Mouse (Mus musculus): Measurements from ENCODE around the gene Pitpnm2. TPM values are rescaled to one million over a fixed set of nuclear protein-coding genes. Genes with fewer than 3 reads are reported as not detected.

Pitpnm2 gene
- polyA plus RNA-seq, 1 experiment from 2014 or later: 6.0 TPM

DNA sequence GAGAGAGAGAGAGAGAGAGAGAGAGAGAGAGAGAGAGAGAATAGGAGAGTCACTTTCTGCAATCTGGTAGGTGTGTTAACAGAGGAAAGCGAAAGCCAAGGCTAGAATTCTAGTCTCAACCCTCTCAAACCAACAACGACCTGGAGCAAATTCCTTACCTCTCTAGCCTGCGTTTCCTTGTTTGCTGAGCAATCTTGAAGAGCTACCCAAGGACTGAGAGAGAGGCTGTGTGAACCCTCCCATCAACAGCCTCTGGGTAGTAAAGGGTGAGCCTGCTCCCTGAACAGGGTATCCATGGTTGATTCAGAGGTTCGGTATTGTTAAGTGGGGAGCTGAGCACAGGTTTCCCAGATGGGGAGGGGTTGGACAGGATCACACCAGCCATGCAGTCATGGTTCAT, 96.8 kb downstream of the Pitpnm2 start:
- no peak for ATAC-seq (ENCODE audit: low FRiP score)
- no peak for DNase-seq (ENCODE audit: low spot score)
- 90% methylated on average over 4 of the region's 4 CpGs for WGBS
- no peaks in the 10 kb centered on the region for H3K9me3 ChIP-seq (ENCODE audit: control insufficient read depth, low read length)
- H3K27me3 ChIP-seq (ENCODE audit: control insufficient read depth, insufficient read depth, low read length): no peaks in the 10 kb centered on the region
- H3K36me3 ChIP-seq (ENCODE audit: control insufficient read depth, insufficient read depth, low read length): no peaks in the 10 kb centered on the region
- no peak overlapping the region for H3K4me2 ChIP-seq (replicated peaks; ENCODE audit: low read depth, low read length)
- H3K9ac ChIP-seq (ENCODE audit: low read depth, low read length): no peak overlapping the region
- no peaks in the 10 kb centered on the region for H3K4me1 ChIP-seq (replicated peaks; ENCODE audit: control insufficient read depth, insufficient read depth, low read length)
- no peak overlapping the region for H3K4me3 ChIP-seq (ENCODE audit: low read depth, low read length)
- no peak overlapping the region for H3K27ac ChIP-seq (ENCODE audit: low read depth, low read length)

DNA sequence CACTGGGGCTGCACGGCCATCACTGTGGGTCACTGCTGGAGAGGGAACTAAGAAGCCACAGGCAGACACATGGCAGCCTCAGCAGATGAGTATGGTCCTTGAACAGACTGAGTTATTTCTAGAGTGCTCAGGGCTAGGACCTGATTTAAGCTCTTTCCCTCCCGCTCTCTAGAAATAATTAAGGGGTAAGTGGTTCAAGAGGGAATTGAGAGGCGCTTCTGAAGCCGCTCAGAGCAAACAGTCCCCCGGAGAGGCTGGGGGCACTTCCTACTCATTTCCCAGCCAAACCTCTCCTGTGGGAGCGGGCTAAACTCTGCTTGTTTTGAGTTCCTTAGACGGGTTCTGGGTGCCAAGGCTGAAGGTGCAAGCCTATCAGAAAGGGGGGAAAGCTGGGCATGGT, 98.7 kb downstream of the Pitpnm2 start:
- Histone ChIP-seq H3K4me1 (replicated peaks; ENCODE audit: control insufficient read depth, insufficient read depth, low read length) (no peaks in the 10 kb centered on the region), H3K4me3 (ENCODE audit: low read depth, low read length) (no peak overlapping the region), H3K4me2 (replicated peaks; ENCODE audit: low read depth, low read length) (no peak overlapping the region), H3K27me3 (ENCODE audit: control insufficient read depth, insufficient read depth, low read length) (no peaks in the 10 kb centered on the region), H3K27ac (ENCODE audit: low read depth, low read length) (no peak overlapping the region), H3K9me3 (ENCODE audit: control insufficient read depth, low read length) (no peaks in the 10 kb centered on the region), H3K9ac (ENCODE audit: low read depth, low read length) (no peak overlapping the region), H3K36me3 (ENCODE audit: control insufficient read depth, insufficient read depth, low read length) (no peaks in the 10 kb centered on the region)
- ATAC-seq (ENCODE audit: low FRiP score) (no peak), DNase-seq (ENCODE audit: low spot score) (no peak)
- 90% methylated on average over 7 of the region's 7 CpGs for WGBS

DNA sequence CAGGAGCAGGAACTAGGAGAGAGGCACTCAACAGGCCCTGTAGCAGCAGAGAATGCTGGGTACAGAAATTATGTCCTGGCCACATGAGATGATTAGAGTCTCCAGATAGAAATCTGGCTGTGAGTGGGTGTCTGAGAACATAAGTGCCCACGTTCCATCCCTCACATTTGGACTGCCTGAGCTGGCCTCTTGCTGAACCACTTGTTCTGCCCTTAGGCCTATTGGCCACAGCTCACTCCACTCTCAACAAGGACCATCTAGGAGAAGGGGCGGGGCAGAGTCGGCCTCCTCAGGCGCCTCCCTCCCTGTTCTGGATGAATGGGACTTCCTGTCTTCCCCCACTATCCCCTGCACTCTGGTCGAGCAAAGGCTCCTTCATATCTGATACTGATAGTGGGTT, 100.5 kb downstream of the Pitpnm2 start:
- DNase-seq (ENCODE audit: low spot score) (no peak), ATAC-seq (ENCODE audit: low FRiP score) (no peak)
- no peaks in the 10 kb centered on the region for H3K36me3 ChIP-seq (ENCODE audit: control insufficient read depth, insufficient read depth, low read length)
- H3K27ac ChIP-seq (ENCODE audit: low read depth, low read length): no peak overlapping the region
- H3K4me1 ChIP-seq (replicated peaks; ENCODE audit: control insufficient read depth, insufficient read depth, low read length): no peaks in the 10 kb centered on the region
- WGBS: 73% methylated on average over 5 of the region's 5 CpGs
- no peak overlapping the region for H3K4me2 ChIP-seq (replicated peaks; ENCODE audit: low read depth, low read length)
- no peak overlapping the region for H3K9ac ChIP-seq (ENCODE audit: low read depth, low read length)
- H3K27me3 ChIP-seq (ENCODE audit: control insufficient read depth, insufficient read depth, low read length): no peaks in the 10 kb centered on the region
- no peak overlapping the region for H3K4me3 ChIP-seq (ENCODE audit: low read depth, low read length)
- H3K9me3 ChIP-seq (ENCODE audit: control insufficient read depth, low read length): no peaks in the 10 kb centered on the region

DNA sequence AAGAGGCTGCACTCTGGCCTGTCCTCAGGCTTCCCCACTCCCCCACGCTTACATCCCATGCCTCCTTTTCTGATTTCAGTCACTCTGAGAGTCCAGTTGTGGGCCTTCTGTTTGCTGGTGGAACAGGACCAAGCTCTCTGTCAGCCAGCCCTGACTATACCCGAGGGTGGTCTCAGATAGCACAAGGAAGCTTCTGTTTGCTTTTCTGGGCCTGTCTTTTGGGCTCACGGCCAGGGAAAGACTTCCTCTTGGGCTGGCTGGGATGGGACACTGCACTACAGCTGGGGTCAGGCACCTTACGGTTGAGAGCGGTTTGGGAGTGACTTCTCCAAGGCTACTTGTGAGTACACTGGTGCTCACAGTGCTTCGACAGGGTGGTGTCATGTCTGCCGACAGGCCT, 111.5 kb downstream of the Pitpnm2 start:
- H3K27ac ChIP-seq (ENCODE audit: low read depth, low read length): no peak overlapping the region
- DNase-seq (ENCODE audit: low spot score) (no peak), ATAC-seq (ENCODE audit: low FRiP score) (no peak)
- H3K4me1 ChIP-seq (replicated peaks; ENCODE audit: control insufficient read depth, insufficient read depth, low read length): no peaks in the 10 kb centered on the region
- H3K36me3 ChIP-seq (ENCODE audit: control insufficient read depth, insufficient read depth, low read length): no peaks in the 10 kb centered on the region
- WGBS: 75% methylated on average over 7 of the region's 7 CpGs
- H3K4me3 ChIP-seq (ENCODE audit: low read depth, low read length): no peak overlapping the region
- H3K4me2 ChIP-seq (replicated peaks; ENCODE audit: low read depth, low read length): no peak overlapping the region
- H3K9me3 ChIP-seq (ENCODE audit: control insufficient read depth, low read length): no peaks in the 10 kb centered on the region
- no peaks in the 10 kb centered on the region for H3K27me3 ChIP-seq (ENCODE audit: control insufficient read depth, insufficient read depth, low read length)
- no peak overlapping the region for H3K9ac ChIP-seq (ENCODE audit: low read depth, low read length)

DNA sequence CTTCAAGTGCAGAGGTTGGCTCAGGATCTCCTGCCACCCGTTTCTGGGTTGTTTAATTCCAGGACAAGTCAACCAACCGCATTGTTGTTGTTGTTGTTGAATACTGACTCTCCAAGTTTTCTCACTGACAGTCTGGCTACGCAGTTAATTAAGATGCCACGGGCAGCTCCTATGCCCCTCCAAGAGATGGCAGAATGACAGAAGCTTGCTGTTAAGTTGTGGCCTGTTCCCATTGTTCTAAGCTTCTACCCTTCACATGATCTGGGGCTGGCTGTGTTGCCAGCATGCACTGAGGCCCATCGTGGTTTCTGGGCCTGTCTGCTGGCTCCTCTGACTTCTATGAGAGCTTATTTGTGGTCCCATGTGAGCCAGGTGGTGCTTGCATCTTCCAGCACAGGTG, 115.3 kb downstream of the Pitpnm2 start:
- WGBS: 89% methylated on average over 5 of the region's 5 CpGs
- no peaks in the 10 kb centered on the region for H3K36me3 ChIP-seq (ENCODE audit: control insufficient read depth, insufficient read depth, low read length)
- no peak for ATAC-seq (ENCODE audit: low FRiP score)

DNA sequence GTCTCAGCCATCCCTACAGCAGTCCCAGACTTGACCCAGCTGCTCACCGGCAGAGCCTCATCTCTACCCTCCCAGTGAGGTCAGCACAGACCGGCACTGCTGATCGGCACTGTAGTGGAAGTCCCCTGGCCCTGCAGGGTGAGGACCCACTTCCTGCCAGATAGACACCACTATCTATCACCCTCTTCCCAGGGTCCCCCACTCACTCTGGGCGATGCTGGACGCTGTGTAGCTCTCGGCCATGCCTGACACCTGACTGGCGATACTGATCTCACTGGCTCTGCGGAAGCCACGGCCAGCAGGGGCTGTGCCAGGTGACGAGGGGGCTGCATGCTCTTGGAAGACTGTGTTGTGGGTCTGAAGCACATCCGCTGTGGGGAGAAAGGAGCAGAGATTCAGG, 124.5 kb downstream of the Pitpnm2 start:
- Histone ChIP-seq H3K9ac (ENCODE audit: low read depth, low read length) (no peak overlapping the region), H3K36me3 (ENCODE audit: control insufficient read depth, insufficient read depth, low read length) (no peaks in the 10 kb centered on the region; the same call in 1 of the 2 replicates), H3K27ac (ENCODE audit: low read depth, low read length) (no peak overlapping the region), H3K27me3 (ENCODE audit: control insufficient read depth, insufficient read depth, low read length) (no peaks in the 10 kb centered on the region), H3K4me3 (ENCODE audit: low read depth, low read length) (no peak overlapping the region), H3K4me1 (replicated peaks; ENCODE audit: control insufficient read depth, insufficient read depth, low read length) (no peaks in the 10 kb centered on the region), H3K9me3 (ENCODE audit: control insufficient read depth, low read length) (no peaks in the 10 kb centered on the region), H3K4me2 (replicated peaks; ENCODE audit: low read depth, low read length) (no peak overlapping the region)
- no peak for DNase-seq (ENCODE audit: low spot score)
- 90% methylated on average over 11 of the region's 11 CpGs for WGBS
- ATAC-seq (ENCODE audit: low FRiP score): no peak

More for the DNA sequence above, 115.3 kb downstream of the Pitpnm2 start:
- DNase-seq (ENCODE audit: low spot score): no peak
- Histone ChIP-seq H3K4me2 (replicated peaks; ENCODE audit: low read depth, low read length) (no peak overlapping the region), H3K4me3 (ENCODE audit: low read depth, low read length) (no peak overlapping the region), H3K4me1 (replicated peaks; ENCODE audit: control insufficient read depth, insufficient read depth, low read length) (no peaks in the 10 kb centered on the region), H3K9ac (ENCODE audit: low read depth, low read length) (no peak overlapping the region), H3K27ac (ENCODE audit: low read depth, low read length) (no peak overlapping the region), H3K9me3 (ENCODE audit: control insufficient read depth, low read length) (no peaks in the 10 kb centered on the region), H3K27me3 (ENCODE audit: control insufficient read depth, insufficient read depth, low read length) (no peaks in the 10 kb centered on the region)

DNA sequence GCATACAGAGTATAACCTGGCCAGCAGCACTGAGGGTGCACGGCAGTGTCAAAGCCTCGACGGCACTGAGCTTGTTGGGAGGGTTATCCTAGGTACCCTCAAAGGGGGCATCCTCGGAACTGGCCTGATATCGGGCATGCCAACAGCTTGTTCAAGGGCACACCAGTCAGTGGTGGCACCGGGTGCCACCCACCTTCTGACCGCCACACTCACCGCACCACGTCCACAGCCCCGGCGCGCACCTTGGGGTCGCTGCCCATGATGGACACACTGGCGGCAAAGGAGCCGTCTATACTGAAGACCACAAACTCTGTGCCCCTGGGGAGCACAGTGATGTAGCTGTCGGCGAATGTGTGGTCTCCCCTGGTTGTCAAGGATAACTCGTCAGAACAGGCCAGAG, 127.2 kb downstream of the Pitpnm2 start:
- Histone ChIP-seq H3K36me3 (ENCODE audit: control insufficient read depth, insufficient read depth, low read length) (peaks cover 7% of the 10 kb centered on the region), H3K9ac (ENCODE audit: low read depth, low read length) (no peak overlapping the region), H3K27ac (ENCODE audit: low read depth, low read length) (no peak overlapping the region), H3K4me3 (ENCODE audit: low read depth, low read length) (no peak overlapping the region), H3K4me2 (replicated peaks; ENCODE audit: low read depth, low read length) (no peak overlapping the region), H3K9me3 (ENCODE audit: control insufficient read depth, low read length) (no peaks in the 10 kb centered on the region), H3K4me1 (replicated peaks; ENCODE audit: control insufficient read depth, insufficient read depth, low read length) (no peaks in the 10 kb centered on the region), H3K27me3 (ENCODE audit: control insufficient read depth, insufficient read depth, low read length) (no peaks in the 10 kb centered on the region)
- ATAC-seq (ENCODE audit: low FRiP score): no peak
- WGBS: 92% methylated on average over 18 of the region's 18 CpGs
- DNase-seq (ENCODE audit: low spot score): no peak

DNA sequence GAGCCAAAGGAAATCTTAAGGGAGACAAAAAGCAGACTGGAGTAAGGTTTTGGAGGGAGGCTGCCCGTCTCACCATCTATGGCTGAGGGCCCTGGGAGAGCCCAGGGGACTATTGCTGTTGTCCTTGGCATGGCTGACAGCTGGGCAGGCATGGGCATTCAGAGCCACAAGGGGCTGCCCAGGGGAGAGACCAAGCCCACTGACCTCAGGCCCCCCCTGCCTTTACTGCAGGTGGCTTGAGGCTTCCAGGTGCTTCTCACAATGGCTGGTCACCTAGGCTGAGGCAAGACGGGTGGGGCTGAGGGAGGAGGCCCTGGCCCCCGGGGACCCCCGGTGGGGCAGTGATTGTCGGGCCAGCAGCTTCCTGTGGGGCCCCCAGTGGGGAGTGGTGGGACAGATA, 130.4 kb downstream of the Pitpnm2 start:
- ATAC-seq (ENCODE audit: low FRiP score) (no peak), DNase-seq (ENCODE audit: low spot score) (no peak)
- Histone ChIP-seq H3K36me3 (ENCODE audit: control insufficient read depth, insufficient read depth, low read length) (peaks cover 7% of the 10 kb centered on the region), H3K9ac (ENCODE audit: low read depth, low read length) (no peak overlapping the region), H3K27ac (ENCODE audit: low read depth, low read length) (no peak overlapping the region), H3K4me3 (ENCODE audit: low read depth, low read length) (no peak overlapping the region), H3K4me2 (replicated peaks; ENCODE audit: low read depth, low read length) (no peak overlapping the region), H3K4me1 (replicated peaks; ENCODE audit: control insufficient read depth, insufficient read depth, low read length) (peaks cover 7% of the 10 kb centered on the region), H3K27me3 (ENCODE audit: control insufficient read depth, insufficient read depth, low read length) (no peaks in the 10 kb centered on the region), H3K9me3 (ENCODE audit: control insufficient read depth, low read length) (no peaks in the 10 kb centered on the region)
- WGBS: 82% methylated on average over 5 of the region's 5 CpGs

DNA sequence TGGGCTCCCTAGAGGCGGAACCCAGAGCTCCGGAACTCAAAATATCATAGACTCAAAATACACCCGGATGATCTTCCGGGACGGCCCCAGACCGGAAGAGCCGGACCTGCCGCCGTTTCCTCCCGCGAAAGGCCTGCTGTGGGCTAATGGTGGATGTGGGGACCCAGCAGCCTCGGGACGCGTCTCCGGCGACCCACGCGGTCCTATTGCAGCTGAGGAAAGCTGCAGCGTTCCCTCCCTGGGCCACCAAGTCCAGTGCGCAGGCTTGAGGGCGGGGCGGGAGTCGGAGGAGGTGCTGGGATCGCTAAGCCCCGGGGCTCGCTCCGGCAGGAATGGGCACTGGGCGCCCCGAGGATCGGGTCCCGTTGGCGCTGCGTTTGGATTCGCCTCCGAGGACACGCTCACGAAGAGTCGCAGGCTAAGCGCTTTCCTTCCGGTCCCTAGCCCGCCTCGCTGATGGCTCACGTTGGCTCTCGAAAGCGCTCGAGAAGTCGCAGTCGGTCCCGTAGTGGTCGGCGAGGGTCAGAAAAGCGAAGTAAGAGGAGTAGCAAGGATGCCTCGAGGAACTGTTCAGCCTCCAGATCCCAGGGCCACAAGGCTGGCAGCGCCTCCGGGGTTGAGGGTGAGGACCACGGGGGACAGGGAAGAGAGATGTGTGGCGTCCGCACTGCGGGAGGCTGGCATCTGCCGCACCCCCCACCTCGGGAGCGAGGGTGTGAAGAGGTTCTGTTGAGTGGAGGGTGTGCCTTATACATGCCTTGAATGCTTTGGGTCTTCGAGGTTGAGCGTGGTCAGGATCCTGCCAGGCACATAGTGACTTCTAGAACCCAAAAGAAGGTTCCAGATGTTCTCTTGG, 133.3 kb downstream of the Pitpnm2 start, which contains the start of gene Arl6ip4:
TSS of gene Arl6ip4 (plus strand) at position 100 of the 856 bp plus-strand sequence.
- 2% methylated on average over 64 of the region's 64 CpGs for WGBS
- H3K4me1 ChIP-seq (replicated peaks; ENCODE audit: control insufficient read depth, insufficient read depth, low read length): peaks cover 14% of the 10 kb centered on the region
- DNase-seq (ENCODE audit: low spot score): peak; percentile 85

More for the DNA sequence above, 133.3 kb downstream of the Pitpnm2 start, which contains the start of gene Arl6ip4:
- no peaks in the 10 kb centered on the region for H3K9me3 ChIP-seq (ENCODE audit: control insufficient read depth, low read length)
- peak; percentile 20; the same call in 1 of the 2 replicates for ATAC-seq (ENCODE audit: low FRiP score)
- peak within 1 kb of the TSS; percentile 76 for H3K27ac ChIP-seq (ENCODE audit: low read depth, low read length)
- H3K4me3 ChIP-seq (ENCODE audit: low read depth, low read length): peak within 1 kb of the TSS; percentile 92
- H3K4me2 ChIP-seq (replicated peaks; ENCODE audit: low read depth, low read length): peak within 1 kb of the TSS; percentile 96
- H3K9ac ChIP-seq (ENCODE audit: low read depth, low read length): peak within 1 kb of the TSS; percentile 95
- peaks cover 7% of the 10 kb centered on the region for H3K36me3 ChIP-seq (ENCODE audit: control insufficient read depth, insufficient read depth, low read length)
- H3K27me3 ChIP-seq (ENCODE audit: control insufficient read depth, insufficient read depth, low read length): no peaks in the 10 kb centered on the region
